Mouse (Mus musculus): ENCODE measurements around the gene Lck. TPM values are rescaled to one million over a fixed set of nuclear protein-coding genes. Genes with fewer than 3 reads are reported as not detected.

Lck gene
- 1 to 10 TPM; 1.8 to 2.3 TPM for total RNA-seq (2021)
- long read RNA-seq, experiment 1, partial matches to known transcripts: 0 of 1 reads
- long read RNA-seq, experiment 1, other reads (novel, unspliced or antisense): 0 of 1 reads
- long read RNA-seq, experiment 2, partial matches to known transcripts: 4 of 5 reads
- long read RNA-seq, experiment 2, other reads (novel, unspliced or antisense): 1 of 5 reads

- no peak for DNase-seq (ENCODE audit: low spot score in 2 of 2)
Measured at GRCm38 (mm10) chr4:129573430-129573829, at the start of gene Lck. Lck (minus strand) TSS chr4:129573641.

- no peak for DNase-seq (ENCODE audit: low spot score in 2 of 2)
Measured at GRCm38 (mm10) chr4:129622803-129623535, 49.5 kb upstream of the Lck start.

GRCm38 (mm10) chr4:129622120-129622802 is 48.8 kb upstream of the Lck start:
- DNase-seq (ENCODE audit: low spot score in 2 of 2): no peak

GRCm38 (mm10) chr4:129621283-129621841 is 47.9 kb upstream of the Lck start:
- no peak for DNase-seq (ENCODE audit: low spot score in 2 of 2)

GRCm38 (mm10) chr4:129620419-129621282 is 47.2 kb upstream of the Lck start:
- no peak for DNase-seq (ENCODE audit: low spot score in 2 of 2)

- DNase-seq (ENCODE audit: low spot score in 2 of 2): peak; percentile 93
Measured at GRCm38 (mm10) chr4:129618786-129619691, 45.6 kb upstream of the Lck start, which contains the start of gene Iqcc. Iqcc (minus strand) TSS chr4:129619099.

GRCm38 (mm10) chr4:129618031-129618430 is 44.6 kb upstream of the Lck start:
- DNase-seq (ENCODE audit: low spot score in 2 of 2): no peak

- DNase-seq (ENCODE audit: low spot score in 2 of 2): no peak
Measured at GRCm38 (mm10) chr4:129617121-129617641, 43.7 kb upstream of the Lck start.

- DNase-seq (ENCODE audit: low spot score in 2 of 2): no peak
Measured at GRCm38 (mm10) chr4:129616631-129617030, 43.2 kb upstream of the Lck start.

- DNase-seq (ENCODE audit: low spot score in 2 of 2): no peak
Measured at GRCm38 (mm10) chr4:129615801-129616290, 42.4 kb upstream of the Lck start.

- DNase-seq (ENCODE audit: low spot score in 2 of 2): no peak
Measured at GRCm38 (mm10) chr4:129614093-129614492, 40.7 kb upstream of the Lck start, which contains the start of gene Dcdc2b. Dcdc2b (minus strand) TSS chr4:129614257.

- DNase-seq (ENCODE audit: low spot score in 2 of 2): no peak
Measured at GRCm38 (mm10) chr4:129610472-129610871, 37.0 kb upstream of the Lck start.

- DNase-seq (ENCODE audit: low spot score in 2 of 2): no peak
Measured at GRCm38 (mm10) chr4:129610026-129610425, 36.6 kb upstream of the Lck start.

- DNase-seq (ENCODE audit: low spot score in 2 of 2): no peak
Measured at GRCm38 (mm10) chr4:129609139-129609631, 35.7 kb upstream of the Lck start.

- DNase-seq (ENCODE audit: low spot score in 2 of 2): peak; percentile 72 to 73
Measured at GRCm38 (mm10) chr4:129608426-129609025, 35.1 kb upstream of the Lck start.

GRCm38 (mm10) chr4:129600233-129601158 is 27.1 kb upstream of the Lck start, which contains the start of the genes Eif3i and Tmem234:
Eif3i (minus strand) TSS chr4:129600648.
Tmem234 (plus strand) TSS chr4:129600668.
- peak; percentile 73 to 75 for DNase-seq (ENCODE audit: low spot score in 2 of 2)

- DNase-seq (ENCODE audit: low spot score in 2 of 2): no peak
Measured at GRCm38 (mm10) chr4:129588865-129589264, 15.4 kb upstream of the Lck start.
